Mouse (Mus musculus) lung, postnatal 25 days (tissue): ENCODE measurements around the gene Prex1.

ENCODE experiments used
- DNase-seq: peaks from one replicate; pipeline ENCODE4 v3.0.0; 2022; ENCODE audit warnings: low spot score

The Prex1 gene

DNA sequence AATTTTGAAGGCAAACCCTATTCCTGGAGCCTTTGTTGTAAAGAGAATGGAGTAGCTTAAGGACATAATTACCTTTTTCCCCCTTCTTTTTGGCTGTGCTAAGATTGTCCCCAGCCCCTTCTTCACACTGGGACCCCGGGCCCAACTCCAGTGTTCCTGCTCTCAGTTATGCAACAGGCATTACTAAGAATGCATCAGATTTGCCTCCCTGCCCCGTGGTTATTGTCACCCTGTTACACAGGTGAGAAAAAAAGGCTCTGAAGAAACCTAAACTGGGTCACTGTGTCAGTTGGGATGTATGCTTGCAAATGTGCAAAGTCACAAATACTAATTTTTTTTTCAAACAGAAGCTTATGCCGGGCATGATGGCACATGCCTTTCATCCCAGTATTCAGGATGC, 6.8 kb upstream of the Prex1 start:
- no peak for DNase-seq

DNA sequence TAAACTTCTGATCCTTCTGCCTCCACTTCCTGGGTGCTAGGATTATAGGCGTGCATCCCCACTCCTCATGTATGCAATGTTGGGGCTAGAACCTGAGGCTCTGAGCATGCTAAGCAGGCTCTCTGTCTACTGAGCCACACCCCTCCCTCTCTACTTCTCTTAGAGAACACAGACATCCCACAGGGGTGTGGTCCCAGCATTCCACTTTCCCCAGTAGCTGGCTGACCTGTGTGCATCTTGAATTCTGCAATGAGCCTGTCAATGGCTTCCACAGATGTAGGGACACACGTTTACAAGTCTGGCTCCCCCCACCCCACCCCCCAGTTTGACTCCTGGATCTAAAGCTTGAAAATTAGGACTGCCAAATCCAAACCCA, 6.3 kb upstream of the Prex1 start:
- DNase-seq, result no peak

DNA sequence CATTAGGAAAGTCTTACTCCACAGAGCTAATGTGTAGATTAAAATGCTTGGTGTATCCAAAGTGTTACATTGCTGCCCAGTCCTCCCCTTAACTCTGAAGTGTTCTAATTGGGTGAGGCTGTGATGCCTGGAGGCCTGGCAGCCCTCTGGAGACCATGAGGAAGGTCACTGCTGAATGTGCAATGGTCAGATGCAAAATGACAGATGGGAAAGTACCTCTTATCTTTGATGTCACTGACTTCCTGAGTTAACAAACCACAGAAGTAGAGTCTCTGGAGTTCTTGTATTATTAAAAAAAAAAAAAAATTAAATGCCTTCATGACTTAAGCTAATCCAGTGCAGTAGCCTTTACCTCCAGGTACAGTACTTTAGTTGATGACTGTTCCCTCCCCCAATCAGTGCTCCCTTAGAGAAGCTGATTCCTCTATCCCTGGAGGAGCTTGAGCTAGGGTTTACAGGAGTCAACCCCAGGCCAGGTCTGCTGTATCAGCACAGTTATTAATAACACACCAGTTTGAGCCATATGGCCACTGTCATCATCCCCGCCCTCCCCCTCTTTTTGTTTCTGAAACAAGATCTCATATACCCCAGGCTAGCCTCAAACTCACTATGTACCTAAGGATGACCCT, 5.8 kb upstream of the Prex1 start:
- DNase-seq, result no peak

DNA sequence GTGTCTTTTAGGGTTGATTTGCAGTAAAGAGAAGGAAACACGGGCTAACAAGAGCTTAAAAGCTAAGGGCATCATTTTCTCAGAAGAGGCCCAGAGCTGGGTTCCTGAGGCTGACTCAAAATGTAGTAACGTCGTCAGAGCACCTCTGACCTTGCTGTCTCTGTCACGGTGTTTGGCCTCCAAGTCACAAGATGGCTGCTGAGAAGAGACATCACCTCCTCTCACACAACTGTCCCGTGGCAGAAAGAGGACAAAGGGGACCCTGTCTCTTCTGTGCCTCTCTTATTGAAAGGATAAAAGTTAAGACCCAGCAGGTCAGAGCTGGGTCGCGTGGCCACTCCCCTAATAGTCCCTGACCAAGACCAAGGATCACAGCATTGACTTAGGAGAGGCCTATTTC, 2.4 kb upstream of the Prex1 start:
- no peak for DNase-seq

DNA sequence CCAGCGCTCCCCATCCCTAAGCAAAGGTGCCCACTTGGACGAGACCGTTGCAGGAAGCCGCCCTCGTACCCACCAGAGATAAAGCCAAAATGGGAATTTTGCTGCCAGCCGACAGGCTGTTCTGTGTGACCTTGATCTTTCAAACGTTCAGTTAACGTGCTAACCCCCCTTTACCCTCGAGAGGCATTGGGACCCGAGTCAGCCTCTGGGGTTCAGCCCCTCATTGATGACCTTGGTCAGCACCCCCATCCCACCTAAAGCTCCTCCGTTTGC, 731 bp upstream of the Prex1 start:
- DNase-seq, result no peak

DNA sequence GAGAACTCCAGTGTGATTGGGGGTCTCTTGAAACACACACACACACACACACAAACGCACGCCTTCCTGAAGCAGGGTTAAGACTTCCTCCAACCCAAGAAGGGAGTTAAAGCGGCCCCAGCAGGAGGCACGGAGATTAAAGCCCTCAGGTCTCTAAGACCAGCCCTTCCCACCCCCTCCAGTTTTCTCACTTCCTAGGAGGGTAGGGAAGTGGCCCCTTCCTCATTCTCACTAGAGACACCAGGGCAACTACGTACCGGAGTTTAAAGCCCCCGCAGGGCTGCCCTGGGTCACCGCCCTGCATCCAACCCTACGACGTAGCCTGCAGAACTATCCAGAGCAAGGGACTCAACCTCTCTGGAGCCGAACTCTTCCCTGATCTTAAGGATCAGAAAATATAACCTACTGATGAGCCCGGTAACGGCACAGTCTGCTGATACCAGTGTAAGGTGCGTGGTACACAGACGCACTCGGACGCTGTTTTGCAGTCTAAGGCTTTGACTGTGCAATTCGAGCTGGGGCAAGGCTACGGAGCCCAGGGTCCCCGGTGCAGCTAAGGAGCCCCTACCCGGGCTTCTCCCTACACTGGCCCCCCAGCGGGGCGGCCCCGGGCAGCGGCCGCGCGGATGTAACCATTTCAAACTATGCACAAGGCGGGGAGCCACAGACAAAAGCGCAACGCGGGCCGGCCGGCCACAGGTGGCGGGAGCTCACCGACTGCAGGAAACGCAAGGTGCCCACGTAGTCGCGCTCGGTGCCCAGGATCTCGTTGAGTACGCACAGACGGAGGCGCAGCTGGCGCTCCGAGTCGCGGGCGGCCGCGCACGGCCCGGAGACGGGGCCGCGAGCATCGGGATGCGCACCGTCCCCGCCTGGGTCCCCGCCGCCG, 587 bp downstream of the Prex1 start:
- peak; percentile 47 for DNase-seq

DNA sequence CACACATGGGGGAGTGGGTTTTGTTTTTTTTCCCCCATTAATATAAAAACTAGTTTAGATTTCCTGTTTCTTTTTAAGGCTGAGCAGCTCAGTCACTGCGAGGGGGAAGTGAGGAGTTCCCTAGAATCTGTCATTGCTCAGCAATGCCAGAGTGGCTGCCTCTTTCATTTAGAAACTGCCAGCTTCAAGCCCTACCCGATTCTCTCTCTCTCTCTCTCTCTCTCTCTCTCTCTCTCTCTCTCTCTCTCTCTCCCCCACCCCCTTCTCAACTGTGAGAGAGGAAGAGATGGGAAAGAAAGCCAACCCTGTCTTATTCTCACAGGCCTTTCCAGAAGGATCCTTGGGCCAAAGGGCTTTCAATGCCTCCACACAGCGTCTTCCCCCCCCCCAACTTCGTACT, 1.3 kb downstream of the Prex1 start:
- DNase-seq, result no peak

DNA sequence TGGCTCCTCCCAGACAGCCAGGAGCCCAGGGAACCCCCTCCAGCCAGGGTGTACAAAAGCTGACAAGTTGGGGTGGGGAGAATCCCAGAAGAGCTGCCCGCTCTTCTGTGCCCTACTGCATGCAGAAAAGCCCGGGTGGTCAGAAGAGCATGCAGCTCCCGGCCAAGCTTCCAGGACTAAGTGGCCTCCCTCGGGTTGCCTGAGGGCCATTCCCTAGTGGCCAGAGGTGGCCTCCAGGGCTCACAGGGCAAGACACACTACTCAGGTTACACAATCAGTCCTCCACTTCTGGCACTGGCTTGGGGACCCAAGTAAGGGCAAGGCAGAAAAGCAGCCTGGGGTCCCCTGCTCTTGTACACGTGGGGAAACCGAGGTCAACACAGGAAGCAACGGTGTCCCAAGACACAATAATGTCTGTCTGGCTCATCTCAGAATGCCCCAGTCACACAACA, 1.9 kb downstream of the Prex1 start:
- DNase-seq, result no peak

DNA sequence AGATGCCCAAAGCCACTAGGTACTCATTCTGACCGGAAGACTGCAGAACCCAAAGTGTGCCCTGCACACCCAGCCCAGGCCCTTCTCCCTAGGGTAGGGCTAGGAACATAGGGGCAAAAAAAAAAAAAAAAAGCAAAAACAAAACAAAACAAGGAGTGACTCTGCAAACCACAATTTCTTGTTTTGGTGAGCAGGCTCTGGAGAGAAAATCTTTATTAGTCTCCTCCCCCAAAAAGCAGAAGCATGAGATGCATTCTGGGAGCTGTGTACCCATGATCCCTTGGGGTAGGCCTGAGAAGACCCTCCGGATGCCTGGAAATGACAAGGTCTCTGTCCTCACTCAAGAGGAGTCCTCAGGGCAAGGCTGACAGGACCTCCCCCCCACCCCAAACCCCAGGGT, 3.7 kb downstream of the Prex1 start:
- DNase-seq, result no peak

DNA sequence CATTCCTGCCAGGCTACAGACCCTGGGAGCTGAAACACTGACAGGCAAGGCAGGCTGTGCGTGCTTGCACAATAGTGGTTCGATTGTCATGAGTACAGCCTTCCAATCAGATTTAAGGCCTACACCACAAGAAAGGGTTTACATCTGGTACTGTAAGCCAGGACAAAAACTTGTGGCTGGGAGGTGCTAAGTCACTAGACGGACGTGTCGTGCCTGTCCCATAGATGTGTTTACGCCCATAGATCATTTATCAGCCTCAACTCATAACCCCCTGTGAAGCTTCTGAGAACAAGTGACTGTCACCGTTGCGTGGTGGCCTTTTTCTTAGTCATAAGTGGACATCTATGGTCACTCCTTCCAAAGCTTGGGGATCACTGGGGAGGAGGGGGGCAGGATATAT, 5.3 kb downstream of the Prex1 start:
- DNase-seq, result no peak

DNA sequence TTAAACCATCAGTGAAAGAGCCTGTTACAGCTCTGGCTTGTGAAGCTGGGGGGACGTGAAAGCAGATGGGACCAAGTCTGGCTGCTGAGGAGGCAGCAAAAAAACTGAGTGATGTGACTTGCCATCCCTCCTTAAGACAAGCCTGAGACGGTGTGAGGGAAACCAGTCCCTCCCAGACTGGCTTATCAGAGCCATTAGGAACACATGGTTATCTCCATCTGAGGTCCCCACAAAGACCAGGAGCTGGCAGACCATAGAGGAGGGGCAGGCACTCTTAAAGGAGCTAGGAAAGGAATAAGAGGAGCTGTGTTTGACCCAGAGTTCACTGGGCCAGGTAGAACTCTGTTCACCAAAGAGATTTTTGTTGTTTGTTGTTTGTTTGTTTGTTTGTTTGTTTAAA, 7.1 kb downstream of the Prex1 start:
- DNase-seq, result no peak

DNA sequence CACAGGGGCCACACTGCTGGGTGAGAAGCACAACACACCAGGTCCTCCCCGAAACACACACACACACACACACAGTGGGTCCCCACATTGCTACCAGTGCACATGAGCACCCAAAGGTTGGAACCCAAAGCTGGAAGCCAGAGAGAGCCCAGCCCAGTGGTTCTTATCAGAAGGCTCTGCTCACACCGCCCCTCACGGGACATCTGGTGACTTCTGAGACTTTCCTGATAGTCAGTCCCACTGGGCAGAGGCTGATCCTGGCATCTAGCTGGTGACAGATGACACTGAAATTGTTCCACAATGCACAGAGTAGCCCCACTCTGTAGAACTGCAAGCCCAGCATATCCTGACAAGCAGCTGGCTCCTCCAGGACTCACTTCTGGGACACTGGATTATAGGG, 10.1 kb downstream of the Prex1 start:
- DNase-seq, result no peak

DNA sequence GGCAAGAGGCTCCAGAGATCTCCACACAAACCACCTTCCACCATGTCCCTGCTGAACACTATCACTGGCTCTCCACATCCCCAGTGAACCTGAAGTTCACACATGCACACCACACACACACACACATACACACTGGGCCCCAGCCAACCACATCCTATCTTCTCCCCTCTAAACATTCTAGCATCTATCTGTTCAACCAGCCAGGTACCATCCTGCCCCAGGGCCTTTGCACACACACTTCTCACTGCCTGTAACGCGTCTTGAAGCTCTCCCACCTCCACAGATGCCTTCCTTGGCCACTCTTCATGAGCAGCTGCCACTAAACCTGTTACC, 11.6 kb downstream of the Prex1 start:
- no peak for DNase-seq

DNA sequence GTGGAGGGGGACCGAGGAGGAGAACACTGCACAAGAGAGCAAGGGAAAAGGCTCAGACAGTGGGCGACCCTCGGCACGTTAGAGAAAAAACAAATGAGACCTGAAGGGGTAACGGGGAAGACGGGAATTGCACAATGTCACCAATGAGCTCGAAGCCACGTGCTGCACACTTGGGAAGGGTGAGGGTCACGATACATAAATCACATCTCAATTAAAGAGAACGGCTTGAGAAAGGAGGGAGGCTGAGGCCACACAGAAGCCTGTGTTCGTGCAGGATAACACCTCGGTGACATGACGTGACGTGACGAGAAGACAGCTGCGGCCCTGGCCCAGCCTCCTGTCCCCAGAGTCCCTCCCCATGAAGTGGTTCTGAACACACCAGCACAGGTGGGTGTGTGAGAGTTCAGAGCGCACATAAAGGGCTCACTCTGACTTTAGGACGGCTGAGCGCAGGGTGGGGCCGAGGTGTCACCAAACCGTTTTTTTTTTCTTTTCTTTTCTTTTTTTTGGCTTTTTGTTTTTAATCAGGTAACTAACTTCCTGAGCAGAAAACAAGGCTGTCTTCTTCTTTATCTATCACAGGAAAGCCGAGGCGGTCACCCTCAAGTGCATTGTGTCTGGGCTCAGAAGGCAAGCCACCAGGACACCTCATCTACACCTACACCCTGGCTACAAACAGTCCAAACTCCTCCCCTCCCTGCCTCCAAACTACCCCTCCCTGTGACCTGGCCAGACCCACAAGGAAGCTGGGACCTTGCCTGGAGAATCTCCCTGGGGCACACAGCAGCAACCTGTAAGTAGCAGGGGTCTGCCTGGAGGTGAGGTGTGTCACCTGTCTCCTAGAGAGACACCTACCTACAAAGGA, 12.2 kb downstream of the Prex1 start:
- no peak for DNase-seq

DNA sequence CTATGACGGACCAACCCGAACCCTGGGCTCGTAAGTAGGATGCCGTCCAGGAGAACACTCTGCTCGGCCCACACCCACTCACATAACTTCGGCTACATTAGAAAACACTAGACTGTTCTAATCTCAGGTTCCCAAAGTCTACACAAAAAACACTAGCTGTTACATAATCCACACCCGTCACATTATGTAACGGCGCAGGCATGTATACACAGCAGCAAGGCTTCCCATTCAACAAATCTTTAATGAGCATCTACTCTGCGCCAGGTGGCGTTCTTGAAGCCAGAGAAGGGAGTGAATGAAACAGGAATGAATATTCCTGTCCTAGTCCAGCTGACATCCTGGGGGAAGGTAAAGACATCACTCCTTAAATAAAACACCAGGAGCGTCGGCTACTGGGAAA, 12.9 kb downstream of the Prex1 start:
- no peak for DNase-seq

DNA sequence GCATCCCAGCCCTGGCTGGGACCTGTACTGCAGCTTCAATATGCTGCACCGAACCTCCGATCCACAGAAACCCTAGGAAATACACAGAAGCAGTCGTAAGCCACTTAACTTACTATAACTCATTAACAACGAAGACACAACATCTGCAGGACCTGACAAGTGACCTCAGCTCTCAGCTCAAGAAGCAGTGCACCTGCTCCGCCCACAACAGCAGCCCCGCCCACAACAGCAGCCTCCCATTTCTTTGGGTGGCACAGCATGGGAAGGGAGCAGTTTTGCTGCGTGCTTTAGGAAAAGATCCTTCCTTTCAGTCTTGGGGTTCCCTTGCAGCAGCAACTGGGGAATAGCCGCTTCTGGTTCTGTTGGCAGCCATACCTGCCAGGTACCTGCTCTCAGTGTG, 13.5 kb downstream of the Prex1 start:
- no peak for DNase-seq

DNA sequence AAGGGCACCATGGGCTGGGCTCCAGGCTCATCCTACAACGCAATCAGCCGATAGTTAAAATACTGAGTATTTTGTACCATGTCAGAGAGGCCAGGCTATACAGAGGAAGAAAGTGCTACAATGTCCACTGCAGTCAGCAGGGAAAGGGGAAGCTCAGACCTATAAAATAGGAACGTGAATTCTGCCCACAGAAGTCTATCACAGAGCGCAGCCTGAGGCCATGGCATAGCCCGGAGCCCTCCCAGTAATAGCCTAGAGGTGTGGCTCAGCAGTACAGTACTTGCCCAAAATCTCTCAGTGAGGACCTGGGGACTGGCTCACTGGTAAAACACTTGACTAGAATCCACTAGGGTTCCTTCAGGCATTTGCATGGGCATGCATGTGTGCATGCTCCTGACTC, 14.1 kb downstream of the Prex1 start:
- no peak for DNase-seq

DNA sequence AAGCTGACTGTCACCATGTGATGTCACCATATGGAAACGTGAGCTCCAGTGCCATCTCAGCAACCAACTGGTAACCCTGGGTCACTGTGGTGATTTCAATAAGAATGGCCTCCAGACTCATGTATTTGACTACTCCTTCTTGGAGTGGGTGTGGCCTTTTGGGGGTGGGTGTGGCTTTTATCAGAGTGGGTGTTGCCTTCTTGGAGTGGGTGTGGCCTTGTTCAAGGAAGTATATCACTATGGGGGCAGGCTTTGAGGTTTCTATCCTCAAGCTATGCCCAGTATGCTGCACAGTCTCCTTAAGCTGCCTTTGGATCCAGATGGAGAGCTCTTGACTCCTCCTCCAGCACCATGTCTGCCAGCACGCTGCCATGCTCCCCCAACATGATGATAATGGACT, 19.0 kb downstream of the Prex1 start:
- no peak for DNase-seq

DNA sequence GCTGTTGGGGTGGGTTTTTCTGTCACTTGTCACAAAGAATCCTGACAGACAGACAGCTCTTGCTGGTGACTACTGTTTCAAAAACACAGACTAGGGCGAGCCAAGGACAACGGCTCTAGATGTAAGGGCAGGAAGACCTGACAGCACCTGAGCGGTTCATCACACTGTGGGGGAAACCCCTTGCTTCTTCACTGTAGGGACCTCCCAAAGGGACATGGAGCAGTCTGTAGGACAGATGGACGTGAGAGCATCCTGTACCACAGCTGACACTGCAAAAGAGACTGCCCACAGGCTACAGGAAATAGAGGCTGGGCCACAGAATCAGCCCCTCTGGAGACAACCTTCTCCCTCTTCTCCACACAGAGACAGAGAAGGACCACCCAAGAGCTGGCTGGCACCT, 20.2 kb downstream of the Prex1 start:
- no peak for DNase-seq

DNA sequence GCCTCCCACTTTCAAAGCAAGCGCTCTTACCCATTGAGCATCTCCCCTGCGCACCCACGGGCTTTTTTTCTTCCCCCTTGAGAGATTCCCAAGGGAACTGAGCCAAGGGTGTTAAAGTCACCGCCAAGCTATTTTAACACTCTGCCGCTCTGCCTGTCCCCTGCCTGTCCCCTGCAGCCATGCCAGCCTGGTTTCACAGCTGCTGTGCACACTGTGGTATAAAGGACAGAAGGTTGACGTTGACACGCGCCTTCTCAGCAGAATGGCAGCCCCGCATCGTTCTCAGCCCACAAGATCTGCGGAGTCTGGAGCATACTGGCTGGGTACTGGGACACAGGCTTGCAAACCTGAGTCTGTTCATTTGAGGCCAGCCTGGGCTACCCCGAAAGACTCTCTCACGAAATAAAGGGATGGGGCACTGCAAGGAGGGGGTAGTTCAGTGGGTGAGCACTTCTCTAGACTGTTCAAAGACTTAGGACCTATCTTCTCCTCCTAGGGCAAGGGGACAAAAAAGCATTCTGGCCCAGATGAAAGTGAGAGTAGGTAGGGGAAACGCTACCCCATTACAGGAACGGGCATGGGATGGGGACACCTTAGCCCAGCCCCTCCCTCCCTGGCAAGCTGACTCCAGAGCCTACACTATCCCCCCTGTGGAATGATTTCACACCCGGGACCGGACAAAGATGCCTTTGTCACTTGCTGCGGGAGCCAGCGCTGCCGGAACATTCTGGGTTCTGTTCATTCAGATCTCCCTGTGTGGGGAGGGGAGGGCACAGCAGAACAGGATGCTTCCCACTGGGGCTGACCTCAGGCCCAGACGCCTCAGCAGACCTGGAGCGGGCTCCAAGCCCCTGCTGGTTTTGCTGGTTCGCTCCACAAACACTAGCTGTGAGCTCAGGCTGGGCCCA, 21.8 kb downstream of the Prex1 start:
- DNase-seq, result no peak

DNA sequence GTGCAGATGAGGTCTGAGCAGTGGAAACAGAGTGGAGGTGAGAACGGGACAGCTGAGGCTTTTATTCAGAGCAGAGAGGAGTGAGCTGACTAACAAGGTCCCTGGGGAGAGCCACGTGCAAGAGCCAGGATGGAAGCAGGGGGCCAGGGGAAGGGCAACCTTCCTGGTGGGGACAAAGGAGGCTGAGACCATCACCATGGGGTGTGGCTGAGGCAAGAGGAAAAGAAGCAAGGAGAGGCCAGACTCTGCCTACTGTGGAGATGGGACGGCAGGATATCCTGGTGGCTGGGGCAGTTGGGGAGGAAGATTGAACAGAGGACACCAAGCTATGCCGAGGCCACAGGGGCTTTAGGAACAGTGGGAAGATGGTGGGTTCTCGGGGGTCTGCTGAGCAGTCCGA, 26.7 kb downstream of the Prex1 start:
- DNase-seq, result no peak

DNA sequence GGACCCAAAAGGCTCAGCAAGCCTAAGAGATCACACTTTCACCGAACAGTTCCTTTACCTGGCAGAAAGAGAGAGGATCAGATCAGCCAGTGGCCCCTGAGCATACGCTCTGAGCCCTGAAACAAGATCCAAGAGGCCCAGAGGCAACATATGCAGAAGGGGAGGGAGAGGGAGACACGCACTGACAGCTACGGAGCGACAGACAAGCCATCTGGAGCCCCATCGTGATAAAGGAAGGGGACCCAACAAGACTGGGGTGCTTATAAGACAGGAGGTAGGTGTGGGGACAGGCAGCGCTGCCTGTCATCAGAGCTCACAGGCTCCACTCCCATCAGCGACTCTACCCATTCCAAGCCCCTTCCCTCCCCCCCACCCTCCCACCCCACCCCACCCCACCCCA, 27.8 kb downstream of the Prex1 start:
- no peak for DNase-seq
